ENCODE assay signal across 24 mouse cellular contexts in the genomic region with DNA sequence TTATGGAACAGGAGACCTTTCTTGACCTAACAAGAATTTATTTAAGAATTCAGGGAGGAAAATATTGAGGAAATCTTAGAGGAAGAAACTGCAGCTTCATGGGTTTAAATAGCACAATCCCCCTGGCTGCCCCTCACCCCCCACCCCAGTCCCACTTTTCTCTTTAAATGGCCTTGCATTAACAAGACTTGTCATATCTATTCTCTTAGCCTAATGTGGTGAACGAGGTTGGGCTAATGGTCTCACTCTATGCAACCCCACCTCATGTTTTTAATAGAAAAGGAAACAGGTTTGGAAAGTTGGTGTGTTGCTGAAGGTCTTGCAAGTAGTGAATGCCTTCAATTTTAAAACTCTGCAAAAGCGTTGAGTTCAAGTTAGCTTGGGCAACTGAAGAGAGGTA.
"Had no signal": no experiment of that assay in that cellular context is flagged by ENCODE, and none has a peak within 500 bp of the region (broad histone marks: within the 10 kb centered on the region; RNA-seq: fewer than 3 reads in every experiment).

No protein-coding gene starts in this region.

- H3K9me3 ChIP-seq: heart, embryonic 10.5 days; heart, embryonic 12.5 days; hindbrain, embryonic 10.5 days; hindbrain, embryonic 12.5 days; intestine, embryonic 15.5 days; limb, embryonic 12.5 days; limb, embryonic 15.5 days; liver, embryonic 12.5 days had no signal

- H3K4me3 ChIP-seq: heart, embryonic 10.5 days; heart, embryonic 12.5 days; hindbrain, embryonic 10.5 days; hindbrain, embryonic 12.5 days; intestine, embryonic 15.5 days; limb, embryonic 12.5 days; limb, embryonic 15.5 days; liver, embryonic 12.5 days had no signal

- H3K27me3 ChIP-seq: heart, embryonic 12.5 days; hindbrain, embryonic 12.5 days; intestine, embryonic 15.5 days; limb, embryonic 12.5 days; limb, embryonic 15.5 days; liver, embryonic 12.5 days had no signal

- H3K27ac ChIP-seq: heart, embryonic 10.5 days; hindbrain, embryonic 10.5 days; hindbrain, embryonic 12.5 days; hindbrain, embryonic 14.5 days; intestine, embryonic 15.5 days; kidney, postnatal 0 days; limb, embryonic 12.5 days; limb, embryonic 15.5 days; liver, embryonic 12.5 days had no signal

- H3K4me2 ChIP-seq: heart, embryonic 12.5 days; hindbrain, embryonic 12.5 days; hindbrain, embryonic 14.5 days; intestine, embryonic 15.5 days; limb, embryonic 12.5 days; limb, embryonic 15.5 days; liver, embryonic 12.5 days had no signal

- ATAC-seq: hindbrain, embryonic 16.5 days; inflammation-experienced regulatory T-cells, adult 6 months; intestine, embryonic 15.5 days; intestine, postnatal 0 days; liver, embryonic 12.5 days had no signal

- H3K36me3 ChIP-seq: heart, embryonic 10.5 days; heart, embryonic 12.5 days; hindbrain, embryonic 10.5 days; hindbrain, embryonic 12.5 days; intestine, embryonic 15.5 days; limb, embryonic 12.5 days; limb, embryonic 15.5 days; liver, embryonic 12.5 days had no signal

- H3K9ac ChIP-seq: heart, embryonic 12.5 days; hindbrain, embryonic 12.5 days; hindbrain, embryonic 14.5 days; intestine, embryonic 15.5 days; limb, embryonic 12.5 days; limb, embryonic 15.5 days; liver, embryonic 12.5 days had no signal

- H3K4me1 ChIP-seq: intestine, embryonic 15.5 days; liver, embryonic 12.5 days had no signal

- DNase-seq: gastrocnemius, postnatal 14 days; heart, adult 18-20 months; heart, postnatal 10 days; heart, postnatal 4 days; kidney, adult 18-20 months; kidney, adult 8-10 months; kidney, postnatal 14 days; kidney, postnatal 36 days; layer of hippocampus, adult 9-11 months; layer of hippocampus, postnatal 36 days; left cerebral cortex, postnatal 4 days had no signal
